Mouse (Mus musculus): ENCODE data around the gene Rinl.

DNA sequence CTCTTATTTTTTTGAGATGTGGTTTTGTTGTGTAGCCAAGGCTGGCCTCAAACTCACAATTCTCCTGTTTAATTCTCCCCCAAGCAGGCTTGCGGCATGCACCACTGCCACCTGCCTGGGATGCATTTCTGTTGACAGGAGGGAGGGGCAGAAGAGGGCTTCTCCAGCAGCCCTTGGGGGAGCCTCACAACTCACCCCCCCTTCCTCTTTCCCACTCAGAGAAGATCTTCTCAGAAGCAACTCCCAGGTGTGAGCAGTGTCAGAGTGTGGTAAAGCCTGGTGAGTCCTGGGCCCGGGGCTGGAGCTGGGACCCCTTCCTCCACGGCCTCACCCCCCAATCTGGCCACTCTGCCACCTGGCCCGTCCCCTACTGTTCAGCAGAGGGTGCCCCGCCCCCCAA, 3.6 kb upstream of the Rinl start:
- TF ChIP-seq CTCF (conservative IDR thresholded peaks at IDR 0.05; ENCODE audit: insufficient read depth, insufficient read length, low read depth, low read length) (no peak), POLR2A (IDR thresholded peaks at IDR 0.05; ENCODE audit: low read depth, low read length) (no peak)
